Mouse (Mus musculus): ENCODE results near the gene Pdcd2l.
A peak's percentile ranks its signal among the peaks of the same experiment; 100 is the strongest.

Pdcd2l gene

GRCm38 (mm10) chr7:34196132-34197128 is at the start of gene Pdcd2l:
Pdcd2l (minus strand) TSS chr7:34196661.
- DNase-seq (ENCODE audit: extremely low spot score), result peak; percentile 92

DNA sequence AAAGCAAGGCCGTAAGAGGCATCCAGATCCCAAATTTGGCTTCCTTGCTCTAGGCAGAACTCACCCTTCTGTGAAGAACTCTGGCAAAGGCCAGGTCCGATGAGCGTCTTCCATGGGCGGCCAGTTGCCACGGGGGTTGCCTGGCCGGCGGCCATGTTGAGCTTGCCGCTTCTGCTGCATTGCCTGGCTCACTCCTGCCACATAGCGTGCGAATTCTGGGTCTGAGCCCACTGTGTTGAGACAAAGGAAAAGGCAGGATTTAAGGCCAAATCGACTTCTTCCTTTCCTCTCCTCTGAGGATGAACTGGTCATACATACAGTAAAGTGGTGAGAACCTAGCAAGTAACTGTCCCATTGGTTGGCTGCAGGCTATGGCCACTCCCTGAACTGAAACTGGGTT is 45.7 kb upstream of the Pdcd2l start:
- DNase-seq (ENCODE audit: extremely low spot score), result no peak

DNA sequence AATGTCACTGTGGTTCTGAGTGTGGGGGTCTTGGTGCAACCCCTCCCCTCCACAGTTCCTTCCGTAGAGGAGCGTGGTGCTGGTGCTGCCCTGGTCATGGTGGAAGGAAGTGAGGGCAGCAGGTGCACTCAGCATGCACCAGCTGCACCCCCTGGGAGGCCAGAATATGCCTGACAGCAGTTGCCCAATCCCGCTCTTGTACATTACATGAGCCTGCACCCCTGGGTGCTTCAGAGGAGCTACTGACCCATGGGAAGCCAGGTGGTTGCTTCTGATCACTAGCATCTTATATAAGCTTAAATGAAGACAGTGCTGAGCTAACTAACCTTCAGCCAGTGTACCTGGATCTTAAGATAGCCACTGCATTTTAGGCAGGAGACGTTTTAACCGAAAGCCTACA is 41.6 kb upstream of the Pdcd2l start:
- no peak for DNase-seq (ENCODE audit: extremely low spot score)

DNA sequence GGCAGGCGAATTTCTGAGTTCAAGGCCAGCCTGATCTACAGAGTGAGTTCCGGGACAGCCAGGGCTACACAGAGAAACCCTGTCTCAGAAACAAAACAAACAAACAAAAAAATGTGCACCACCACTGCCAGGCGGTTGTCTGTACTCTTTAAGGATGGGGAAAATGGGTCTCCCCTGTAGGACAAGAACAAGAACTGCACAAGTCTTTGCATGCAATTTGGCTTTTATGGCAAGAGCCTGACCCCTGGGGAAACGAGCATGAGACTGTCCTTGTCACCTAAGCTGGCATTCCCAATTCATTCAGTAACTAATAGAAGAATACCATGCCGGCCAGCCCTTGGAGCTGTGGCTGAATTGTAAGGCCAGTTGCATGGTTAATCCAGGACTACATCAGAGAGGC is 39.1 kb upstream of the Pdcd2l start:
- no peak for DNase-seq (ENCODE audit: extremely low spot score)

DNA sequence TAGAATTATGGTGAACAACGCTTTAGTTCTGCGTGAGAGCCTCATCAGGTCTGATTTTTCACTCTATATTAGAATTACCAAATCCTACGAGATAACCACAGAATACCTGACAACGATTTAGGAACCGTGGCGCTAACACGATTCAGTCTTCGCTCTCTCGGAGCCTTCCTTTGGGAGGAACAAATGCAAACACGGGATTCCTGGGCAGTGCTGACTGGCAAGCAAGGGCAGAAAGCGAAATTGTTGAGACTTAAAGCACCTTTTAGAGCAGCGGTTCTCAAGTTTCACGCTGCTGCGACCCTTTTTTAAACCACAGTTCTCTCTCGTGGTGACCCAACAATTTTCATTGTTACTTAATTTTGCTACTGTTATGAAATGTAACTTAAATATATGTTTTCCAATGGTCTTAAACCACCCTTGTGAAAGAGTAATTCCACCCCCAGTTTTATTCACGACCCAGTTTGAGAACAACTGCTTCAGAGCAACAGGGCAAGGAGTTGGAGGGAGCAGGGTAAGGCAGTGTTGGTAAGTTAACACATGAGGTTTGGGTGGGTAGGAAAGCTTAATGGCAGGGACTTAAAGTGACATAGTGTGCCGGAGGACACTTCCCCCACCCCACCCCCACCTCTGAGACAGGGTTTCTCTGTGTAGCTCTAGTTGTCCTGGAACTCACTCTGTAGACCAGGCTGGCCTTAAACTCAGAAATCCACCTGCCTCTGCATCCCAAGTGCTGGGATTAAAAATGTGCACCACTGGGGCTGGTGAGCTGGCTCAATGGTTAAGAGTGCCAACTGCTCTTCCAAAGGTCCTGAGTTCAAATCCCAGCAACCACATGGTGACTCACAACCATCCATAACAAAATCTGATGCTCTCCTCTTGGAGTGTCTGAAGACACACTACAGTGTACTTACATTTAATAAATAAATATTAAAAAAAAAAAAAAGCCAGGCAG is 38.4 kb upstream of the Pdcd2l start:
- no peak for DNase-seq (ENCODE audit: extremely low spot score)

- DNase-seq (ENCODE audit: extremely low spot score), result peak; percentile 100
Observed at GRCm38 (mm10) chr7:34233909-34234609, 37.6 kb upstream of the Pdcd2l start.

- no peak for DNase-seq (ENCODE audit: extremely low spot score)
Observed at GRCm38 (mm10) chr7:34232785-34233725, 36.6 kb upstream of the Pdcd2l start.

- peak; percentile 93 for DNase-seq (ENCODE audit: extremely low spot score)
Observed at GRCm38 (mm10) chr7:34230116-34230515, 33.7 kb upstream of the Pdcd2l start, which contains the start of gene Gpi1. Gpi1 (minus strand) TSS chr7:34230336.

DNA sequence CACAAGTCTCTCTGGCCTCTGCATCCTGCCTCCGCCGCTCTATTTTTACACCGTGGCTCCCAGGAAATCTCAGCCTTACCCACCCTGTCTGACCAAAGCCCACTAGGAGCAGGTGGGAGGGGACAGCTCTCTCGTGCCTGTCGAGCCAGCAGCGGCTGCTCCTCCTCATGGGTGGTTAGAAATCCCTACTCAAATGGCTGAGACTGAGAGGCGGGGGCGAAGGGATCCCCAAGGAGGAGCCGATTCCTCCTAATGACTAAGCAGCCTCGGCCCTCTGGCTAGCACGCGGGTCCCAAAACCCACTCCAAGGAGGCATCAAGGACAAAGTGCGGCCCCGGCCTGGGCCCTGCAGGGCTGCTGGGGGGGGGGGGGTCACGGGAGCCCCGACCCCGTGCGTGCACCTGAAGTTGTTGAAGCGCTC is 33.2 kb upstream of the Pdcd2l start:
- DNase-seq (ENCODE audit: extremely low spot score), result no peak

GRCm38 (mm10) chr7:34229153-34229552 is 32.7 kb upstream of the Pdcd2l start:
- DNase-seq (ENCODE audit: extremely low spot score), result peak; percentile 11

DNA sequence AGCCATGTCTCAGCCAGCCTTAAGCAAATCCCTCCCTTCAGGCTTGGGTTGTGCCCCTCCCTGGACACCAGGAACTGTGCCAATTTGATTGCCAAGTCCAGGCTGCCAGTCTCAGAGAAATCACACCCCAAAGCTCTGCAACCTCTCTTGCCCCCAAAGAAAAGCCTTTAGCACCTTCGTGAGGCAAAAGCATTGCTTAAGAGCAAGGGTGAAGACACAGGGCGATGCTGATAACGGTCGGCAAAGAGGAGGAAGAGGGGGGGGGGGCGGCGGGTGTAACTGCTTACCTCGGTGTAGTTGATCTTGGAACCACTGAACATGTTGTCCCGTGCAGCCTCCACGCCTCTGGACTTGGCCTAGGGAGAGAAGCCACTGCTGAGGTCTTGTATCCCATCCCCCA is 32.2 kb upstream of the Pdcd2l start:
- DNase-seq (ENCODE audit: extremely low spot score), result no peak

- DNase-seq (ENCODE audit: extremely low spot score), result no peak
Observed at GRCm38 (mm10) chr7:34226846-34227245, 30.4 kb upstream of the Pdcd2l start.

DNA sequence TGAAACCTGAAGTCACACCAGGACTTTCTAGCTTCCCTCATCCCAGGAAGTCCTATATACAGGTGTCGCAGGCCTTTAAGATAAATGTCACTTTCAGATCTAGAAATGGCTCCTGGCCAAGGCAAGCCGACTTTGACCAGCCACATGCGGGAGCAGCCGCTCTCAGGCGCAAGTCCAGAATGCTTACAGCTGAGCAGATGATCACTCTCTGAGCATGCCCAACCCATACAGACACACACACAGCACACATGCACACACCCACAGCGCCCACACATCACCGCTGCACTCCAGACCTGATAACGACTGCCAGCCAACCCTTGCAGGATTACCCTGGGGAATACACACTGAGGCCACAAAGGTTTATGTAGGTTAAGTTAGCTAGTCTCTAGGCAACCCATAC is 29.6 kb upstream of the Pdcd2l start:
- no peak for DNase-seq (ENCODE audit: extremely low spot score)

GRCm38 (mm10) chr7:34224308-34224707 is 27.8 kb upstream of the Pdcd2l start:
- DNase-seq (ENCODE audit: extremely low spot score), result no peak

DNA sequence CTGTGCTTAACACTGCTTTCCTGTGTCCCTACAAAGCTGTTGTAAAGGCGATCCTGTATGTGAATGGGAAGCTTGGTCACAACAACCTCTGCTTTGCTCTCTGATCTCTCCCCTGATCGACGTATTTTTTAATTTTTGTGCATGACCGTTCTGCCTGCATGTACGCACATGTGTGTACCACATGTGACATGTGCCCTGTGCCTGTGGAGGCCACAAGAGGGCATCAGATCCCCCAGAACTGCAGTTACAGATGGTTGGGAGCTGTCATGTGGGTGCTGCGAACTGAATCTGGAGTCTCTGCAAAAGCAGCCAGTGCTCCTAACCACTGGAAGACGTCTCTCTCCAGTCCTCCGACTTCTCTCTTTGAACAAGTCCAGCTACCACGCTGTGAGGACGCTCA is 25.9 kb upstream of the Pdcd2l start:
- DNase-seq (ENCODE audit: extremely low spot score), result no peak

DNA sequence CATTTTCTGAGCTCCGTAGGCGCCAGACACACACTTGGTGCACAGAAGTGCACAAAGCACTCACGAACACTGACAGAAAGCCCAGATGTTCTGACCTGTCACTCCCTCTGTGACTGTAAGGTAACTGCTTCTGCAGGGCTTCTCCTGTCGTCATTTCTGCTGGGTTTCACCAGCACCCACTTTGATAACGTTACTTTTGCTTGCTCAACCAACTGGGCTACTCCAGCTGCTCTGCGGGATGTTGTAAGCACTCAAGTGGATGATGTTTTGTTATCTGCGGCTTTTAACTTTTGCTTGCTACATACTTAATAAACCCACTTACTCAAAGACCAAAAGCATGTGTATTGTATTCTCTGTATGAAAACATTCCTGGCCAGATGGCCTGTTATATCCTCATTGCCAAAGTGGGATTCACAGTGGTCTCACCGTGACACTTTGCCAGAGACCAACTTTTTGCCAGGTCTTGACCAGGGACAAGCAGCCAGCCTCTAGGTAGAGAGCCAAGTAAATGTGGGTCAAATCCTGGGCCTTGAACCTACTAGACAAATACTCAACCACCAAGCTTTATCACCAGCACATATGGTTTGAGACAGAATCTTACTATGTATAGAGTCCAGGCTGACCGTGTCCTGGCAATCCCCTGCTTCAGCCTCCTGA is 25.3 kb upstream of the Pdcd2l start:
- DNase-seq (ENCODE audit: extremely low spot score), result no peak

DNA sequence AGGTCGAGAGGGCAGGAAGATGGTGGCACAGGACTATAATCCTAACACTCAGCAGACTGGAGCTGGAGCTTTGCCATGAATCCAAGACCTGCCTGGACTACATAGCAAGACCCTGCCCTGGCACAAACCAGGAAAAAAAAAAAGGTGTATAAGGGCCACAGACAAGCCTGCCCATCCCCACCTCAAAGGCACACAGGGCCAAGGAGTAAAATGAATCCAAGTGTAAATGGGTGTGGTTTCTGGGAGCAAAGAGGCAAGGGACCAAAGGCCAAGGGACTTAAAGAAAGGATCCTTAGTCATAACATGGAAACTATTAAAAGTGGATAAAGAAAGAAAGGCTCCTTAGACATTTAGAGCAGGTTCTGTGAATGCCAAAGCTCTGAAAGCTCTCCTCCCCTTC is 22.0 kb upstream of the Pdcd2l start:
- no peak for DNase-seq (ENCODE audit: extremely low spot score)

- no peak for DNase-seq (ENCODE audit: extremely low spot score)
Observed at GRCm38 (mm10) chr7:34216474-34216873, 20.0 kb upstream of the Pdcd2l start.

DNA sequence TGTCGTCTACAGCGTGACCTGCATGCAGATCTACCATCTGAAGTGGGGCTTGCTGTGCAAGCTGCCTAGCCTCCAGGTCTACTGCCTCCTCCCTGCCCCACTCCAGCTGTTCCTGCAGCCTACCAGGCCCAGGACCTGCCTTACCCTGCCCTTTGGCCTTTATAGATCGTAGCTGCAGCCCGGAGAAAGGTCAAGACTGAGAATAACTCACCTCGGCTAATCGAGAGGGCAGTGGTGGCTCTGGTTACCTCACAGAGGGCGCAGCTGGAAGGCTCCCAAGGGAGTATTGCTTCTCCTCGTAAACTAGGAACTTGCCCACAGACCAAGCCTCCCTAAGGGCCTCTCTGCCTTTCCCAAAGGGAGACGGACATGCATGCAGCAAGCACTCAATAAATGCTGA is 19.0 kb upstream of the Pdcd2l start:
- no peak for DNase-seq (ENCODE audit: extremely low spot score)

GRCm38 (mm10) chr7:34214644-34215043 is 18.2 kb upstream of the Pdcd2l start:
- DNase-seq (ENCODE audit: extremely low spot score), result no peak
